Mouse (Mus musculus) hindbrain, embryonic 15.5 days (tissue): ENCODE results near the gene Pigg. TPM values are rescaled to one million over a fixed set of nuclear protein-coding genes. Genes with fewer than 3 reads are reported as not detected.
A peak's percentile ranks its signal among the peaks of the same experiment; 100 is the strongest.
"Not testable (repeated sequence)": the region's sequence is repeated elsewhere in the genome, so short reads cannot be mapped to it uniquely, and the experiment has no call there.

Experiments
- ATAC-seq: fragments of 200-750 bp; cut with Nextera tagmentation; 2 replicates; pipeline ENCODE4 v1.8.0; 2017; ENCODE audit warnings: low read depth, moderate number of reproducible peaks, moderate TSS enrichment; ENCODE audit not compliant: low FRiP score
- H3K27ac ChIP-seq: fragments of 300-500 bp; sonication (generic); replicated peaks from 2 replicates; pipeline ENCODE4 v1.5.1; 2015; ENCODE audit warnings: mild to moderate bottlenecking, inconsistent platforms
- H3K27me3 ChIP-seq: fragments of 300-500 bp; sonication (generic); 2 replicates; pipeline ENCODE4 v1.6.1; 2015; ENCODE audit warnings: control low read depth, inconsistent platforms
- H3K36me3 ChIP-seq: fragments of 300-500 bp; sonication (generic); 2 replicates; pipeline ENCODE4 v1.6.1; 2015; ENCODE audit warnings: control low read depth, inconsistent platforms
- H3K4me1 ChIP-seq: fragments of 300-500 bp; sonication (generic); replicated peaks from 2 replicates; pipeline ENCODE4 v1.6.1; 2015; ENCODE audit warnings: control low read depth, inconsistent platforms
- H3K4me2 ChIP-seq: fragments of 300-500 bp; sonication (generic); 2 replicates; pipeline ENCODE4 v1.6.1; 2015; ENCODE audit warnings: moderate library complexity, mild to moderate bottlenecking, inconsistent platforms
- H3K4me3 ChIP-seq: fragments of 300-500 bp; sonication (generic); 2 replicates; pipeline ENCODE4 v1.5.1; 2015; ENCODE audit warnings: mild to moderate bottlenecking, inconsistent platforms
- H3K9ac ChIP-seq: fragments of 300-500 bp; sonication (generic); 2 replicates; pipeline ENCODE4 v1.6.1; 2015; ENCODE audit warnings: inconsistent platforms
- H3K9me3 ChIP-seq: fragments of 300-500 bp; sonication (generic); 2 replicates; pipeline ENCODE4 v1.6.1; 2016; ENCODE audit warnings: control low read depth, inconsistent platforms
- WGBS: fragments of 180-500 bp; shearing (Covaris S2); methylation state at CpG from one replicate; pipeline ENCODE4 v1.1.7; 2015; 5-methylcytosine and 5-hydroxymethylcytosine counted together
- polyA plus RNA-seq: library from polyadenylated mRNA; unstranded; fragments of >200 nt; fragmentation: Nextera tagmentation; extraction: Ambion mirVana; gene quantifications from 2 replicates; pipeline ENCODE4 v1.2.1, GENCODE M21; 2015

Pigg gene
- polyA plus RNA-seq = 4.9 and 5.6 TPM in 2 replicates

- Histone ChIP-seq H3K9ac (peak within 1 kb of the TSS; percentile 66), H3K4me2 (peak within 1 kb of the TSS; percentile 93), H3K9me3 (no peaks in the 10 kb centered on the region), H3K36me3 (no peaks in the 10 kb centered on the region), H3K4me3 (peak within 1 kb of the TSS; percentile 59), H3K27me3 (no peaks in the 10 kb centered on the region), H3K27ac (peak within 1 kb of the TSS; percentile 80), H3K4me1 (peaks cover 8% of the 10 kb centered on the region)
- 0% methylated on average over 57 of the region's 57 CpGs for WGBS
- peak; percentile 99 for ATAC-seq
Observed at GRCm38 (mm10) chr5:108312224-108313064, at the start of gene Pigg. Gene Pigg, plus strand, starts transcription at chr5:108312609.

GRCm38 (mm10) chr5:108262722-108263121, 49.7 kb upstream of the Pigg start:
- Histone ChIP-seq H3K27me3 (no peaks in the 10 kb centered on the region), H3K9ac (no peak overlapping the region), H3K4me2 (no peak overlapping the region), H3K27ac (no peak overlapping the region; the same call in 1 of the 2 replicates), H3K4me1 (peaks cover under 1% of the 10 kb centered on the region), H3K36me3 (no peaks in the 10 kb centered on the region), H3K4me3 (no peak overlapping the region), H3K9me3 (no peaks in the 10 kb centered on the region)
- 32% methylated on average over 4 of the region's 4 CpGs for WGBS
- peak; percentile 73; the same call in 1 of the 2 replicates for ATAC-seq

DNA sequence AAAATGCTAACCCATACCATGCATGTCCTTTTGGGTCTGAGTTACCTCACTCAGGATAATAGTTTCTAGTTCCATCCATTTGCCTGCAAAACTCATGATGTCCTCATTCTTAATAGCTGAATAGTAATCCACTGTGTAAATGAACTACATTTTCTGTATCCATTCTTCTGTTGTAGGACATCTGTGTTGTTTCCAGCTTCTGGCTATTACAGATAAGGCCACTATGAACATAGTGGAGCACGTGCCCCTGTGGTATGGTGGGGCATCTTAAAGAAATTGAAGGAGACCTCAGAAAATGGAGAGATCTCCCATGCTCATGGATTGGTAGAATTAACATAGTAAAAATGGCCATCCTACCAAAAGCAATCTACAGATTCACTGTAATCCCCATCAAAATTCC, 48.6 kb upstream of the Pigg start:
- H3K9me3 ChIP-seq, H3K36me3 ChIP-seq, H3K4me1 ChIP-seq, H3K9ac ChIP-seq, H3K27me3 ChIP-seq, H3K4me2 ChIP-seq, ATAC-seq, H3K27ac ChIP-seq, H3K4me3 ChIP-seq: not testable (repeated sequence)
- 79% methylated on average over 1 of the region's 1 CpGs for WGBS

DNA sequence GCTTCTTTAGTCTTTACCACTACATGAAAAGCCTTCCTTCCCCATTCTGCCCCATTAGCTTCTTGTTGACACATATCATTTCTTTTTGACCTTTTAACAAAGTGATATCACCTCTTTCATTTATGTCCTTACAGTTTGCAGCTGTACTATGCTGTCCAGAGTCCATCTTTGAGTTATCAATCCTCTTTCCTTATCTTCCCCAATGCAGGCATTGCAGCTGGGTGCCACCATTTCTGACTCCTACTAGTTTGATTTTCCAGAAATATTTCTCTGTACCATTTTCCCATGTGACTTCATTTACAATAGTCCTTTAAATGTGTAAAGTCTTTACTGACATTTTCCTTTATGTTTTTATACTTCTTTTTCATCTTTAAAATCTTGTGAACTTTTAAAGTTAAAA, 45.4 kb upstream of the Pigg start:
- ATAC-seq = no peak
- H3K36me3 ChIP-seq = no peaks in the 10 kb centered on the region
- no peak overlapping the region for H3K27ac ChIP-seq
- no peaks in the 10 kb centered on the region for H3K9me3 ChIP-seq
- H3K4me2 ChIP-seq = no peak overlapping the region
- H3K4me1 ChIP-seq = peaks cover 29% of the 10 kb centered on the region
- no peaks in the 10 kb centered on the region for H3K27me3 ChIP-seq
- H3K9ac ChIP-seq = no peak overlapping the region
- no peak overlapping the region for H3K4me3 ChIP-seq

DNA sequence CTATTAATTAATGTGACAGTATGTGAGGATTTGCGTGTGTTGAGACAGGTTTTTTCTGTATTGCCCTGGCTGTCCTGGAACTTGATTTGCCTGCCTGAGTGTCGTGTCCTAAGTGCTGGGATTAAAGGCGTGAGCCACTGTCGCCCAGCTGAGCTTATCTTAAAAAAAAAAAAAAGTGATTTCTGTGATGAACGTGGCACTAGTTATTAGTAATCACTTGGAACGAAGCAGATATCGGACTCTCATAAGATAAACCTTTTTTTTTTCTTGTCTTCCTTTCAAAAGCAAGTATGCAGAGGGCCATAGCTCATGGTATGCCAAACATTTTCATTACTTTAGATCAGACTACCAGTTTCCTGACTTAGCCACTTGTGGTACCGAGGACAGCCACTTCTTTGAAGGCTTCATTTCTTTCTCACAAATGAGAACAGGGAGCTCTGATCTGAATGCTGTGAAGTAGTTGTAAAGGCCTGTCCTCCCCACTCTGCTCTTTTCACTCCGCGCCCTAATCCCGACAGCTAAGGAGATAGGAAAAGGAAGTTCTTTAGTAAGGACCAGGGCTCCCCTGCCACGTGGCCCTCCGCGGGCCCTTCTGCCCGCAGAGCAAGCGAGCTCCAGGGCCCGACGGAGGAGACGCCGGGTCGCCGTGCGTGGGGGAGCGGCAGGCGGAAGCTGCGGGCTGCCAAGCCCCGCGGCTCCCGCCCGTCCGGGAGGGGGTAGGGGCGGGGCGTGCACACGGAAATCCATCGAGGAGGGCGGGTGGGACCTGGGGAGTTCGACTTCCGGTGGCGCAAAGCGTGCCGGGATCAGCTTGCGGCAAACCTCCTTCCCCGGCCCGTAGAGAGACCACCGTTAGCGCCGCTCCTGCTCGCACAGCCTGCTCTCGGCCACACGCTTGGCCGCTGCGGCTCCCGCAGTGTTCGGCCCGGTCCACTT, 44.0 kb upstream of the Pigg start, which contains the start of gene Dr1:
Gene Dr1 (plus strand): TSS at position 771 of the 936 bp plus-strand sequence.
- Histone ChIP-seq H3K9me3 (no peaks in the 10 kb centered on the region), H3K9ac (peak within 1 kb of the TSS; percentile 90), H3K27me3 (no peaks in the 10 kb centered on the region), H3K27ac (peak within 1 kb of the TSS; percentile 96), H3K4me1 (peaks cover 39% of the 10 kb centered on the region), H3K4me3 (peak within 1 kb of the TSS; percentile 82), H3K36me3 (no peaks in the 10 kb centered on the region), H3K4me2 (peak within 1 kb of the TSS; percentile 91)
- WGBS = 4% methylated on average over 48 of the region's 55 CpGs
- peak; percentile 99 for ATAC-seq

DNA sequence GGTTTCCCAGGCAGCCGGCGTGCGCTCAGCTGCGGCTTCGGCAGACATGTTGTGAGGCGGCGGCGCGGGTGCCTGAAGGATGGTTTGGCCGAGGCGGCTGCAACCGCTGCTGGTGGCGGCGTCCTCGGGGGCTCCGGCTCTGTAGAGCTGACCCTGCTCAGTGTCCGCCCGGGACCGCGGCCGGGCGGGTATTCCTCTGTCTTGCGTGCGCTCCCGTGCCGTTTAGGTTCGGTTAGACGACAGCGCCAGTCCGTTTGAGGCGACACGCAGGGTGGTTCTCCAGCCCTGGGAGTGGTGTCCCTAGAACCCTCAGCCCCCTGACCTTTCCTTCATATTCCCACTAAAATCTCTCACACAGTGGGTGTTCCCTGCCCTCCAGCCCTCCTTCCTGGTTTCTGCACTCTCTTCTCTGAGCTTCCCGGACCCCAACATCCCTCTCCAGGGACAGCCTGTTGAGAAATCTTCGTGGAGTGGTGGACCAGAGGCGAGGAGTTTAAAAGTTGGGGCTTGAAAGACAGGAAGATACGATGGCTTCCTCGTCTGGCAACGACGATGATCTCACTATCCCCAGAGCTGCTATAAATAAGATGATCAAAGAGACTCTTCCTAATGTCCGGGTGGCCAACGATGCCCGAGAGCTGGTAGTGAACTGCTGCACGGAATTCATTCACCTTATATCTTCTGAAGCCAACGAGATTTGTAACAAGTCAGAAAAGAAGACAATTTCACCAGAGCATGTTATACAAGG, 43.2 kb upstream of the Pigg start:
- Histone ChIP-seq H3K4me2 (peak overlapping the region; percentile 91), H3K4me1 (peaks cover 39% of the 10 kb centered on the region), H3K36me3 (no peaks in the 10 kb centered on the region), H3K9ac (peak overlapping the region; percentile 90), H3K4me3 (peak overlapping the region; percentile 82), H3K27me3 (no peaks in the 10 kb centered on the region), H3K9me3 (no peaks in the 10 kb centered on the region), H3K27ac (peak overlapping the region; percentile 96)
- WGBS = 0% methylated on average over 44 of the region's 44 CpGs
- ATAC-seq = peak; percentile 81

DNA sequence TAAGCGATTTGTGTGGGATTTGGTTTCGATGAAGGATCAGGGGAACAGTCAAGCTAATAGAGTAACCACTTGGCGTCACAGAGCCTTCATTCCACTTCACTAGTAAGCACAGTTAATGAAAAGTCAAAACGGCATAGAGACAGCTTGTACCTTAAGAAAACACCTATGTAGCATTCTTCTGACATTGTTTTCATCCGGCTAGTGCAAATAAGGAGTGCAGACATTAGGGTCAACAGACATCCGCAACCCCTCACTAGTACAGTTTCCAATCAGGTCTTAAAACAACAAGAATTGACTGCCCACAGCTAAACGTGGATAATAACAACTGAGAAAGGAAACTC, 42.6 kb upstream of the Pigg start:
- no peaks in the 10 kb centered on the region for H3K27me3 ChIP-seq
- ATAC-seq = no peak
- H3K4me3 ChIP-seq = peak overlapping the region; percentile 82
- H3K9me3 ChIP-seq = no peaks in the 10 kb centered on the region
- 19% methylated on average over 7 of the region's 7 CpGs for WGBS
- no peaks in the 10 kb centered on the region for H3K36me3 ChIP-seq
- H3K27ac ChIP-seq = no peak overlapping the region
- peak overlapping the region; percentile 91 for H3K4me2 ChIP-seq
- H3K4me1 ChIP-seq = peaks cover 39% of the 10 kb centered on the region
- peak overlapping the region; percentile 90 for H3K9ac ChIP-seq

DNA sequence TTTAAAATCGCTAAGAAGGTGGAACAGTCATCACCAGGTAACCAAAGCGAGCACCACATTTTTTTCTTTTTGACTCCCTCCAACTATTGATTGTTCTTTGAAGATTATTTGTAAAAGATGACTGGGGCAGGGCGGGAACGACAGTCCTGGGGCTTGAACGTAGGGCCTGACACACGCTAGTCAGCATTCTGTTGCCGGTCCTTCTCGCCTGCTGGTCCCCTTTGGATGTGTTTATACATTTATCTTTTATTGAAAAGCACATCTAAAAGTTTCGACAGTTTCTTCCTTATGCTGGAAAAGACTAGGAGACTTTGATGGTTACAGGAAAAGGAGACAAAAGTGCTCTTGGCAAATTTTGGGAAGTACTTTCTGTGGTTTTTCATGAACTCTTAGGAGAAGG, 42.0 kb upstream of the Pigg start:
- Histone ChIP-seq H3K4me1 (peaks cover 39% of the 10 kb centered on the region), H3K9me3 (no peaks in the 10 kb centered on the region), H3K4me2 (peak overlapping the region; percentile 91), H3K27me3 (no peaks in the 10 kb centered on the region), H3K27ac (no peak overlapping the region), H3K36me3 (no peaks in the 10 kb centered on the region), H3K9ac (peak overlapping the region; percentile 90), H3K4me3 (peak overlapping the region; percentile 82)
- no peak for ATAC-seq
- 51% methylated on average over 9 of the region's 9 CpGs for WGBS

DNA sequence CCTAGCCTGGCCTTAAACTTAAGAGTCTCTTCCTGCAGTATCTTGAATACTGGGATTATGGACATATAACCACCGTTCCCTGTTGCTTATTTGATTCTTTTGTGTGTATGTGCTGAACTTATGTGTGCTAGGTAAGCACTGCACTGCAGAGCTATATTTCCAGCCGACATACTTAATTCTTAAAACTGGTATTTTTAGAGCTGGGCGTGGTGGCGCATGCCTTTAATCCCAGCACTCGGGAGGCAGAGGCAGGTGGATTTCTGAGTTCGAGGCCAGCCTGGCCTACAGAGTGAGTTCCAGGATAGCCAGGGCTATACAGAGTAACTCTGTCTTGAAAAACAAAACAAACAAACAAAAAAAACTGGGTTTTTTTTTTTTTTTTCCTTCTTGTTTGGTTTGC, 41.1 kb upstream of the Pigg start:
- not testable (repeated sequence) for H3K9me3 ChIP-seq, H3K27ac ChIP-seq, H3K36me3 ChIP-seq, H3K9ac ChIP-seq, H3K27me3 ChIP-seq, ATAC-seq
- H3K4me3 ChIP-seq = 0 out of 2 replicates have a peak overlapping the region, but pooled peaks have one; percentile 14
- 98% methylated on average over 6 of the region's 6 CpGs for WGBS
- H3K4me2 ChIP-seq = peak overlapping the region; percentile 91
- H3K4me1 ChIP-seq = peaks cover 39% of the 10 kb centered on the region

GRCm38 (mm10) chr5:108286957-108287356, 25.5 kb upstream of the Pigg start:
- 91% methylated on average over 2 of the region's 2 CpGs for WGBS
- no peaks in the 10 kb centered on the region for H3K9me3 ChIP-seq
- H3K9ac ChIP-seq = no peak overlapping the region
- ATAC-seq = no peak
- no peak overlapping the region for H3K27ac ChIP-seq
- H3K27me3 ChIP-seq = no peaks in the 10 kb centered on the region
- H3K36me3 ChIP-seq = no peaks in the 10 kb centered on the region
- no peak overlapping the region for H3K4me3 ChIP-seq
- H3K4me2 ChIP-seq = no peak overlapping the region
- no peaks in the 10 kb centered on the region for H3K4me1 ChIP-seq

GRCm38 (mm10) chr5:108301567-108301966, 10.8 kb upstream of the Pigg start:
- 69% methylated on average over 3 of the region's 3 CpGs for WGBS

More at GRCm38 (mm10) chr5:108301567-108301966, 10.8 kb upstream of the Pigg start:
- Histone ChIP-seq H3K9ac (no peak overlapping the region), H3K4me3 (no peak overlapping the region), H3K27me3 (no peaks in the 10 kb centered on the region), H3K36me3 (no peaks in the 10 kb centered on the region), H3K27ac (no peak overlapping the region), H3K9me3 (no peaks in the 10 kb centered on the region), H3K4me1 (no peaks in the 10 kb centered on the region), H3K4me2 (no peak overlapping the region)
- no peak for ATAC-seq
